Mouse (Mus musculus): ENCODE results near the gene Gm20521.

DNA sequence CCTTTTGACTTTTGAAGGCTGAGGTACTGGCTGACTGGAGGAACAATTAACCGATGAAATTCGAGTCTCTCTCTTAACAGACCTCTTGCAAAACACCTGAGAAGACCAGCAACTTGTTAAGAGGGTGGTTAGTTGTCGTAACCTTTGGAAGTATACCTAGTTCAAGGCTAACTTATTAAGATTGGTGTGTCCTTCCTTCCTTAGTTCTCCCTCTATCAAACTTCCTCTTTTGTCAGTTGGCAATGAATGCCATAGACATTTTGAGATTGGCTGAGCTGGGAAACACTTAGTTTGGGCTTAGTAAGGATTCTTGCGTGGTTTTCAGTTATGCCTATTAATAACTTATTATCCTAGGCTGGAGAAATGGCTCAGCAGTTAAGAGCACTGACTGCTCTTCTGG lies 15.2 kb upstream of the Gm20521 start:
- TF ChIP-seq POLR2A (IDR thresholded peaks at IDR 0.05; ENCODE audit: borderline replicate concordance, low read depth, low read length) (no peak), CTCF (IDR thresholded peaks at IDR 0.05; ENCODE audit: low read depth, low read length) (no peak)
